Mouse (Mus musculus): ENCODE results near the gene Tax1bp3. TPM values are rescaled to one million over a fixed set of nuclear protein-coding genes. Genes with fewer than 3 reads are reported as not detected.

The Tax1bp3 gene
- polyA plus RNA-seq, 1 experiment from 2014 or later: 203 TPM

- WGBS: 86% methylated on average over 8 of the region's 8 CpGs
Measured at GRCm38 (mm10) chr11:73203895-73204294, 27.0 kb downstream of the Tax1bp3 start.

GRCm38 (mm10) chr11:73205194-73205593, 28.3 kb downstream of the Tax1bp3 start:
- Histone ChIP-seq H3K27ac (ENCODE audit: low read depth, low read length) (no peak overlapping the region), H3K27me3 (replicated peaks; ENCODE audit: control insufficient read depth, insufficient read depth, low read length) (no peaks in the 10 kb centered on the region), H3K9ac (ENCODE audit: low read length) (no peak overlapping the region), H3K9me3 (replicated peaks; ENCODE audit: control insufficient read depth, low read length) (no peaks in the 10 kb centered on the region), H3K4me2 (ENCODE audit: low read length) (no peak overlapping the region), H3K4me1 (ENCODE audit: control insufficient read depth, insufficient read depth, low read length) (no peaks in the 10 kb centered on the region), H3K36me3 (ENCODE audit: control insufficient read depth, insufficient read depth, low read length) (no peaks in the 10 kb centered on the region), H3K4me3 (ENCODE audit: low read depth, low read length) (no peak overlapping the region)
- WGBS: 85% methylated on average over 7 of the region's 7 CpGs
- DNase-seq (ENCODE audit: low spot score) (no peak), ATAC-seq (no peak)

More at GRCm38 (mm10) chr11:73203895-73204294, 27.0 kb downstream of the Tax1bp3 start:
- Histone ChIP-seq H3K9me3 (replicated peaks; ENCODE audit: control insufficient read depth, low read length) (no peaks in the 10 kb centered on the region), H3K36me3 (ENCODE audit: control insufficient read depth, insufficient read depth, low read length) (no peaks in the 10 kb centered on the region), H3K4me1 (ENCODE audit: control insufficient read depth, insufficient read depth, low read length) (no peaks in the 10 kb centered on the region), H3K27ac (ENCODE audit: low read depth, low read length) (no peak overlapping the region), H3K4me3 (ENCODE audit: low read depth, low read length) (no peak overlapping the region), H3K4me2 (ENCODE audit: low read length) (no peak overlapping the region), H3K27me3 (replicated peaks; ENCODE audit: control insufficient read depth, insufficient read depth, low read length) (no peaks in the 10 kb centered on the region), H3K9ac (ENCODE audit: low read length) (no peak overlapping the region)
- ATAC-seq (no peak), DNase-seq (ENCODE audit: low spot score) (no peak)

GRCm38 (mm10) chr11:73207621-73208020, 30.7 kb downstream of the Tax1bp3 start:
- H3K4me3 ChIP-seq (ENCODE audit: low read depth, low read length): no peak overlapping the region
- ATAC-seq: no peak
- H3K9ac ChIP-seq (ENCODE audit: low read length): no peak overlapping the region
- no peak for DNase-seq (ENCODE audit: low spot score)
- H3K27ac ChIP-seq (ENCODE audit: low read depth, low read length): no peak overlapping the region
- H3K4me2 ChIP-seq (ENCODE audit: low read length): no peak overlapping the region
- H3K27me3 ChIP-seq (replicated peaks; ENCODE audit: control insufficient read depth, insufficient read depth, low read length): no peaks in the 10 kb centered on the region
- H3K9me3 ChIP-seq (replicated peaks; ENCODE audit: control insufficient read depth, low read length): no peaks in the 10 kb centered on the region
- no peaks in the 10 kb centered on the region for H3K4me1 ChIP-seq (ENCODE audit: control insufficient read depth, insufficient read depth, low read length)
- H3K36me3 ChIP-seq (ENCODE audit: control insufficient read depth, insufficient read depth, low read length): no peaks in the 10 kb centered on the region
- 88% methylated on average over 2 of the region's 2 CpGs for WGBS

GRCm38 (mm10) chr11:73213956-73214355, 37.1 kb downstream of the Tax1bp3 start:
- no peaks in the 10 kb centered on the region for H3K9me3 ChIP-seq (replicated peaks; ENCODE audit: control insufficient read depth, low read length)
- H3K27ac ChIP-seq (ENCODE audit: low read depth, low read length): no peak overlapping the region
- H3K4me1 ChIP-seq (ENCODE audit: control insufficient read depth, insufficient read depth, low read length): no peaks in the 10 kb centered on the region
- no peak overlapping the region for H3K9ac ChIP-seq (ENCODE audit: low read length)
- H3K4me2 ChIP-seq (ENCODE audit: low read length): no peak overlapping the region
- DNase-seq (ENCODE audit: low spot score) (no peak), ATAC-seq (no peak)
- 75% methylated on average over 3 of the region's 3 CpGs for WGBS
- no peaks in the 10 kb centered on the region for H3K27me3 ChIP-seq (replicated peaks; ENCODE audit: control insufficient read depth, insufficient read depth, low read length)
- H3K36me3 ChIP-seq (ENCODE audit: control insufficient read depth, insufficient read depth, low read length): no peaks in the 10 kb centered on the region
- H3K4me3 ChIP-seq (ENCODE audit: low read depth, low read length): no peak overlapping the region

GRCm38 (mm10) chr11:73219671-73220070, 42.8 kb downstream of the Tax1bp3 start:
- no peak for DNase-seq (ENCODE audit: low spot score)
- H3K27ac ChIP-seq (ENCODE audit: low read depth, low read length): no peak overlapping the region
- WGBS: 62% methylated on average over 2 of the region's 2 CpGs

GRCm38 (mm10) chr11:73220651-73221050, 43.8 kb downstream of the Tax1bp3 start:
- H3K4me3 ChIP-seq (ENCODE audit: low read depth, low read length): no peak overlapping the region
- H3K9me3 ChIP-seq (replicated peaks; ENCODE audit: control insufficient read depth, low read length): no peaks in the 10 kb centered on the region
- H3K27ac ChIP-seq (ENCODE audit: low read depth, low read length): no peak overlapping the region
- H3K4me2 ChIP-seq (ENCODE audit: low read length): no peak overlapping the region
- H3K36me3 ChIP-seq (ENCODE audit: control insufficient read depth, insufficient read depth, low read length): no peaks in the 10 kb centered on the region
- WGBS: 88% methylated on average over 1 of the region's 1 CpGs
- DNase-seq (ENCODE audit: low spot score) (no peak), ATAC-seq (no peak)
- no peaks in the 10 kb centered on the region for H3K4me1 ChIP-seq (ENCODE audit: control insufficient read depth, insufficient read depth, low read length)
- H3K9ac ChIP-seq (ENCODE audit: low read length): no peak overlapping the region
- H3K27me3 ChIP-seq (replicated peaks; ENCODE audit: control insufficient read depth, insufficient read depth, low read length): no peaks in the 10 kb centered on the region

More at GRCm38 (mm10) chr11:73219671-73220070, 42.8 kb downstream of the Tax1bp3 start:
- no peaks in the 10 kb centered on the region for H3K9me3 ChIP-seq (replicated peaks; ENCODE audit: control insufficient read depth, low read length)
- H3K4me1 ChIP-seq (ENCODE audit: control insufficient read depth, insufficient read depth, low read length): no peaks in the 10 kb centered on the region
- no peaks in the 10 kb centered on the region for H3K27me3 ChIP-seq (replicated peaks; ENCODE audit: control insufficient read depth, insufficient read depth, low read length)
- H3K4me2 ChIP-seq (ENCODE audit: low read length): no peak overlapping the region
- H3K9ac ChIP-seq (ENCODE audit: low read length): no peak overlapping the region
- no peaks in the 10 kb centered on the region for H3K36me3 ChIP-seq (ENCODE audit: control insufficient read depth, insufficient read depth, low read length)
- ATAC-seq: no peak
- H3K4me3 ChIP-seq (ENCODE audit: low read depth, low read length): no peak overlapping the region

- DNase-seq (ENCODE audit: low spot score) (no peak), ATAC-seq (no peak)
- WGBS: 49% methylated on average over 5 of the region's 5 CpGs
Measured at GRCm38 (mm10) chr11:73222846-73223245, 46.0 kb downstream of the Tax1bp3 start.

GRCm38 (mm10) chr11:73223966-73224365, 47.1 kb downstream of the Tax1bp3 start:
- 79% methylated on average over 2 of the region's 2 CpGs for WGBS
- Histone ChIP-seq H3K9me3 (replicated peaks; ENCODE audit: control insufficient read depth, low read length) (no peaks in the 10 kb centered on the region; the same call in 1 of the 2 replicates), H3K4me2 (ENCODE audit: low read length) (no peak overlapping the region), H3K36me3 (ENCODE audit: control insufficient read depth, insufficient read depth, low read length) (no peaks in the 10 kb centered on the region), H3K4me1 (ENCODE audit: control insufficient read depth, insufficient read depth, low read length) (no peaks in the 10 kb centered on the region), H3K27me3 (replicated peaks; ENCODE audit: control insufficient read depth, insufficient read depth, low read length) (no peaks in the 10 kb centered on the region), H3K4me3 (ENCODE audit: low read depth, low read length) (no peak overlapping the region), H3K9ac (ENCODE audit: low read length) (no peak overlapping the region), H3K27ac (ENCODE audit: low read depth, low read length) (no peak overlapping the region)
- ATAC-seq: no peak
- no peak for DNase-seq (ENCODE audit: low spot score)

More at GRCm38 (mm10) chr11:73222846-73223245, 46.0 kb downstream of the Tax1bp3 start:
- Histone ChIP-seq H3K27ac (ENCODE audit: low read depth, low read length) (no peak overlapping the region), H3K4me1 (ENCODE audit: control insufficient read depth, insufficient read depth, low read length) (no peaks in the 10 kb centered on the region), H3K4me3 (ENCODE audit: low read depth, low read length) (no peak overlapping the region), H3K9ac (ENCODE audit: low read length) (no peak overlapping the region), H3K27me3 (replicated peaks; ENCODE audit: control insufficient read depth, insufficient read depth, low read length) (no peaks in the 10 kb centered on the region), H3K4me2 (ENCODE audit: low read length) (no peak overlapping the region), H3K36me3 (ENCODE audit: control insufficient read depth, insufficient read depth, low read length) (no peaks in the 10 kb centered on the region), H3K9me3 (replicated peaks; ENCODE audit: control insufficient read depth, low read length) (no peaks in the 10 kb centered on the region)

- WGBS: 93% methylated on average over 6 of the region's 6 CpGs
- H3K27me3 ChIP-seq (replicated peaks; ENCODE audit: control insufficient read depth, insufficient read depth, low read length): no peaks in the 10 kb centered on the region
- no peak for DNase-seq (ENCODE audit: low spot score)
- no peak overlapping the region for H3K4me2 ChIP-seq (ENCODE audit: low read length)
- no peaks in the 10 kb centered on the region; the same call in 1 of the 2 replicates for H3K9me3 ChIP-seq (replicated peaks; ENCODE audit: control insufficient read depth, low read length)
- H3K9ac ChIP-seq (ENCODE audit: low read length): no peak overlapping the region
- no peak overlapping the region for H3K27ac ChIP-seq (ENCODE audit: low read depth, low read length)
- no peak overlapping the region for H3K4me3 ChIP-seq (ENCODE audit: low read depth, low read length)
- no peak for ATAC-seq
- H3K36me3 ChIP-seq (ENCODE audit: control insufficient read depth, insufficient read depth, low read length): no peaks in the 10 kb centered on the region
- no peaks in the 10 kb centered on the region for H3K4me1 ChIP-seq (ENCODE audit: control insufficient read depth, insufficient read depth, low read length)
Measured at GRCm38 (mm10) chr11:73225856-73226255, 49.0 kb downstream of the Tax1bp3 start.
